Comparison of ENCODE assay signal across 8 mouse cellular contexts in genomic region chr3:133544551-133545303, GRCm38 (mm10). TPM values are rescaled to one million over a fixed set of nuclear protein-coding genes. Genes with fewer than 3 reads are reported as not detected.
DNase-seq lines count a peak whose midpoint lies in the region; ATAC-seq and TF ChIP-seq lines count a peak whose summit lies in the region.

Gene Tet2, minus strand, starts transcription at chr3:133545139.

- H3K27me3 ChIP-seq in forebrain, embryonic 16.5 days (replicated peaks; ENCODE audit: control insufficient read depth, insufficient read depth, low read length): no peaks in the 10 kb centered on the region
- H3K27me3 ChIP-seq in neural tube, embryonic 15.5 days (replicated peaks): no peaks in the 10 kb centered on the region

- no peak for TF ChIP-seq POLR2A in lung, adult 2 months (IDR thresholded peaks at IDR 0.05; ENCODE audit: borderline replicate concordance, extremely low read depth, low read depth, low read length)

- peak within 1 kb of the TSS; percentile 89 for H3K27ac ChIP-seq in brown adipose tissue, adult 24 weeks (replicated peaks; ENCODE audit: low read depth, low read length)
- peak within 1 kb of the TSS; percentile 97 for H3K27ac ChIP-seq in forebrain, embryonic 16.5 days (ENCODE audit: low read length)
- peak within 1 kb of the TSS; percentile 98 for H3K27ac ChIP-seq in layer of hippocampus, adult 2 months
- peak within 1 kb of the TSS; percentile 95 for H3K27ac ChIP-seq in neural tube, embryonic 15.5 days (replicated peaks)

- under 1% methylated on average over 48 of the region's 73 CpGs for WGBS in forebrain, embryonic 16.5 days
- 1% methylated on average over 67 of the region's 73 CpGs for whole genome bisulfite sequencing in lung, adult 2 months
- WGBS in neural tube, embryonic 15.5 days: under 1% methylated on average over 72 of the region's 73 CpGs

- peaks cover 2% of the 10 kb centered on the region for H3K4me1 ChIP-seq in brown adipose tissue, adult 24 weeks (ENCODE audit: control insufficient read depth, insufficient read depth, insufficient read length, low read length)
- H3K4me1 ChIP-seq in forebrain, embryonic 16.5 days (replicated peaks; ENCODE audit: control insufficient read depth, insufficient read depth, low read length): peaks cover 9% of the 10 kb centered on the region
- H3K4me1 ChIP-seq in lung, adult 2 months (ENCODE audit: control insufficient read depth, insufficient read depth, low read length): peaks cover 10% of the 10 kb centered on the region
- peaks cover 25% of the 10 kb centered on the region for H3K4me1 ChIP-seq in neural tube, embryonic 15.5 days

- no peaks in the 10 kb centered on the region for H3K36me3 ChIP-seq in forebrain, embryonic 16.5 days (ENCODE audit: control insufficient read depth, insufficient read depth)
- H3K36me3 ChIP-seq in neural tube, embryonic 15.5 days: no peaks in the 10 kb centered on the region

- no peak; the same call in 1 of the 2 replicates for TF ChIP-seq CTCF in layer of hippocampus, adult 2 months (conservative IDR thresholded peaks at IDR 0.05)
- TF ChIP-seq CTCF in lung, adult 2 months (IDR thresholded peaks at IDR 0.05; ENCODE audit: insufficient read depth, low read length): no peak

- peak; percentile 45 for DNase-seq in heart, postnatal 25 days (ENCODE audit: low spot score)
- DNase-seq in layer of hippocampus, adult 2 months (ENCODE audit: low spot score in 2 of 2): peak; percentile 42 to 65
- peak; percentile 64 for DNase-seq in lung, adult 2 months
- DNase-seq in thymus, adult 18-20 months: peak; percentile 40 to 46

- H3K9ac ChIP-seq in forebrain, embryonic 16.5 days (replicated peaks; ENCODE audit: low read depth, low read length): peak within 1 kb of the TSS; percentile 90
- H3K9ac ChIP-seq in neural tube, embryonic 15.5 days (replicated peaks): peak within 1 kb of the TSS; percentile 73

- H3K9me3 ChIP-seq in forebrain, embryonic 16.5 days (ENCODE audit: control insufficient read depth, low read length): no peaks in the 10 kb centered on the region
- no peaks in the 10 kb centered on the region for H3K9me3 ChIP-seq in neural tube, embryonic 15.5 days (replicated peaks)

- peak within 1 kb of the TSS; percentile 77 for H3K4me2 ChIP-seq in forebrain, embryonic 16.5 days (ENCODE audit: low read length)
- H3K4me2 ChIP-seq in neural tube, embryonic 15.5 days: peak within 1 kb of the TSS; percentile 87

- intact Hi-C loops in heart, postnatal 25 days (cut with DNase I): loop anchor here (5.0 kb wide), 3 partner anchors 37 to 232 kb away; partner anchors contain the start of gene Ppa2

- peak within 1 kb of the TSS; percentile 90 for H3K4me3 ChIP-seq in brown adipose tissue, adult 24 weeks (ENCODE audit: insufficient read depth, low read depth, low read length)
- H3K4me3 ChIP-seq in forebrain, embryonic 16.5 days (replicated peaks; ENCODE audit: low read length): peak within 1 kb of the TSS; percentile 84
- peak within 1 kb of the TSS; percentile 97 for H3K4me3 ChIP-seq in layer of hippocampus, adult 2 months
- H3K4me3 ChIP-seq in lung, adult 2 months (replicated peaks; ENCODE audit: extremely low read depth, low read depth, low read length): peak within 1 kb of the TSS; percentile 90
- peak within 1 kb of the TSS; percentile 77 for H3K4me3 ChIP-seq in neural tube, embryonic 15.5 days (replicated peaks)

- ATAC-seq in CD4-positive, CD25-positive, alpha-beta regulatory T cell, adult 4 months: peak; percentile 41
- ATAC-seq in forebrain, embryonic 16.5 days: peak; percentile 59
- ATAC-seq in neural tube, embryonic 15.5 days (ENCODE audit: low FRiP score): peak; percentile 72

RNA-seq across cellular contexts. Expression of gene Tet2, which starts in this region (rescaled TPM):
- polyA plus RNA-seq in CD4-positive, CD25-positive, alpha-beta regulatory T cell, adult 4 months (2017; shearing (Covaris generic)): 10 to 100 TPM; 47.0 to 65.9 TPM
- 8.6 and 8.7 TPM in 2 replicates for polyA plus RNA-seq in brown adipose tissue, adult 24 weeks (2012; ENCODE audit: insufficient read depth, insufficient read length, missing spikeins)
- polyA plus RNA-seq in forebrain, embryonic 16.5 days (2015; fragmentation: Nextera tagmentation; extraction: Ambion mirVana): 17.1 and 24.0 TPM in 2 replicates
- total RNA-seq in heart, postnatal 25 days (2021): 10 to 100 TPM; 20.3 to 20.6 TPM
- 10 to 100 TPM; 40.7 to 45.9 TPM for total RNA-seq in layer of hippocampus, adult 2 months (2021)
- 9.8 and 17.3 TPM in 2 replicates for polyA plus RNA-seq in lung, adult 2 months (2012; rRNA removed)
- 15.2 and 15.7 TPM in 2 replicates for polyA plus RNA-seq in neural tube, embryonic 15.5 days (2015; fragmentation: Nextera tagmentation; extraction: Ambion mirVana)

Comparison
In these comparisons a context has a peak if more than half of its experiments do, and no peak if none do; other contexts are left out.
1. Peak in every context shown above with its lines: DNase-seq, ATAC-seq, H3K4me3 ChIP-seq and H3K27ac ChIP-seq.